Mouse (Mus musculus) megakaryocyte, embryonic 14.5 days (primary cell): ENCODE results near the gene Slc25a12.

Experiments
- FLI1 ChIP-seq: IDR thresholded peaks from 2 replicates; pipeline ENCODE4 v1.6.1; 2012; ENCODE audit warnings: low read length, inconsistent platforms, mixed read lengths
- GATA1 ChIP-seq: IDR thresholded peaks from 3 replicates; pipeline ENCODE4 v1.6.1; 2012; ENCODE audit warnings: mixed read lengths, low read length, inconsistent platforms, borderline replicate concordance

- no peak for TF ChIP-seq GATA1
- TF ChIP-seq FLI1 = no peak
Observed at GRCm38 (mm10) chr2:71264585-71264984, 103.0 kb downstream of the Slc25a12 start.
